Mouse (Mus musculus): ENCODE measurements around the gene Fut9. TPM values are rescaled to one million over a fixed set of nuclear protein-coding genes. Genes with fewer than 3 reads are reported as not detected.

The Fut9 gene
- total RNA-seq, 2 experiments from 2014 or later: not detected

DNA sequence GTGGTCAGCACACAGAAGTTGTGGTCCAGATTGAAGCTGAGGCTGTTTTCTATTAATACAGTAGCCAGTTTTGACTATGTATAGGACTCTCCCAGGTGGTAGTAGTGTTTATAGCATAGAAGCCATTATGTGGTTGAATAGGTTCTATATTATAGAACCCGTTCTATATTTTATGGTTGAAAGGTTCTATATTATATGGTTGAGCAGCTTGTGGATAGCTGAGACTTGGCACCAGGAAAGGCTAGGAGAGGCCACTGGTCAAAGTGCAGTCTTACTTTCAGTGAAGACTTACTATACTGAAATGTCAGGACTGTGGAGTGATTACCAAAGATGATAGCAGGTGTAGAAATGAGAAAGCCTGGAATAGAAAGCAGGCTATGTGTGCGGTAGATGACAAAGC, 151.9 kb downstream of the Fut9 start:
- ATAC-seq (replicated peaks; ENCODE audit: poor library complexity): no peak

DNA sequence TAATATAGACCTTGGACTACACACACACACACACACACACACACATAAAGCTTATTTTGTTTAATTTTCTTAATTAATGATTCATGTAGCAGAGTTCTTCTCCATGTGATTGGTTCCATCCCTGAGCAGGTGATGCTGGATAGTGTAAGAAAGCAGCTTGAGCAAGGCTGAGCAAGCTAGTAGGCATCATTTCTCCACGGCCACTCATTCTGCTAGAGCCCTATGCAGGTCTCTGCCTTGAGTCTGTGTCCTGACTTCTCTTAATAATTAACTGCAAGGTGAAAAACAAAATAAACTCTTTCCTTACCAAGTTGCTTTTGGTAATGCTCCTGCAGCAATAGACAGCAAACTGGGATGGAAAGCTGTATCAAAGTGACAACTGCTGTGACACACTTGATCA, 152.5 kb downstream of the Fut9 start:
- ATAC-seq (replicated peaks; ENCODE audit: poor library complexity): no peak

DNA sequence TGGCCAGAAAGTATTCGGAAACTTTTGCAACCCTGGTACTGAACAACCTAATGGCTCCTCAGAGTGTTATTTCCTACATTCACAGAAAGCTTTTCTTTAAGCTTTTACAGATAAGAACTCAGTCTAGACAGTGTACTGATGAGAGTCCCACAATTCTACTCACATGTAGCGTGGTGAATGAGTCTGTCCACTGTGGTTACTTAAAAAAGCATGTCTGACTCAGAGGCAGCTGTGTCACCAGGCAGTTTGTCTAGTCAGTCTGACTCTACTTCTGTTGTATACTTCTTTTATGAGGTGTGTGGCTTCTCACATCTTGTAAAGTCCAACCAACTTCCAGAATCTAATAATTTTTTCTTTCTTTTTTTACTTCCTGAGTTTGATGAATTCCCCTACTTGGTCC, 154.5 kb downstream of the Fut9 start:
- no peak for ATAC-seq (replicated peaks; ENCODE audit: poor library complexity)

DNA sequence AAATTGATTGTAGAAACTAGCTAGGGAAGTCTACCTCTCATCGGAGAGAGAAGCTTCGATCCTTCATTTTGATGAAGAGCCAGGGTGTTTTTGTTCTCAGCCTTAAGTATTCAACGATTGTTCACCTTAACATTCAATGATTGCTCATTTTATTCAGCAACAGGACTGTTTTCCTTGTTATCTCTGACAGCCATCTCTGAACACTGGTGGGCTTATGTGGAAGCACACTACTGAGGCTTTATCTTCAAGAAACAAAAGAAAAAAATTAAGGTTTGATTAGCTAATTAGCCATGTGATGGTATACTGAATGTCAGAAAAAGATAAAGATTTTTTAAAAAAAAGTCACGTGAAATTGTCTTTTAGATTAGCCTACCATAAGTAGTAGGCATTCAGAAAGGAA, 158.1 kb downstream of the Fut9 start:
- no peak for ATAC-seq (replicated peaks; ENCODE audit: poor library complexity)

DNA sequence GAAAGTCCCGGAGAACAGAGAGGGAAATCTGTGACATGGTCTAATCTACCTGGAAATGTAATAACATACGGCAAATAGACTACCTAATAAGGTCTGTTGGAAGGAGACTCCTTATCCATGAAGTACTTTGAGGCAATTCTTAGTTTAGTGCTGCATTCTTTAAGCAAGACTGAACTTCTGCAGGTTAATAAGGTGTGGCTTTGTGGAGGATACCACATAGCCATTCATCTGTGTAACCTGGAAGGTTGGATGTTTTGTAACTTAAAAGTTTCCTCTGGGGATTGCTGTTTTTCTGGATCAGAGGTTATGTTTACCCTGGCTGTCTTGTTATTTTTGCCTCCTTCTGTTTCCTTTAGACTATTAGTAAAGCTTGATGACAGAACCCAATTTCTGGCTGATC, 166.8 kb downstream of the Fut9 start:
- ATAC-seq (replicated peaks; ENCODE audit: poor library complexity): no peak

DNA sequence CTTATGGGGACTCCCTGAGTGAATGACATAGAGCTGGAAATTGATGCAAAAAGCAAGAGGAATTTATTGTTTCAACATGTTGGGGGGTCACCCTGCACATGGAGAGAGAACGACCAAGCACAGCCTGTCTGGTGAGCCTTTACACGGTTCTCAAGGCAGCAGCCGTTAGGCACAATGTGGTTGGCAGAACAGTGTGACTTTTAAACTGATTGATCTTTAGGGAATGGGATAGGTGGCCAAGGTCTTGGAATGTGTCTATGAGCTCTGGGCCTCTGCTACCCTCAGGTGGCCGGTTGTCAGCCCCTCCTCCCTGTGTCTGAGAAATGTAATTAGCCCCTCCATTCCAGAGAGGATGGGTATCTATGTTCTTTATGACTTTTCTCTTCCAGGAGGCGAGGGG, 171.9 kb downstream of the Fut9 start:
- no peak for ATAC-seq (replicated peaks; ENCODE audit: poor library complexity)

DNA sequence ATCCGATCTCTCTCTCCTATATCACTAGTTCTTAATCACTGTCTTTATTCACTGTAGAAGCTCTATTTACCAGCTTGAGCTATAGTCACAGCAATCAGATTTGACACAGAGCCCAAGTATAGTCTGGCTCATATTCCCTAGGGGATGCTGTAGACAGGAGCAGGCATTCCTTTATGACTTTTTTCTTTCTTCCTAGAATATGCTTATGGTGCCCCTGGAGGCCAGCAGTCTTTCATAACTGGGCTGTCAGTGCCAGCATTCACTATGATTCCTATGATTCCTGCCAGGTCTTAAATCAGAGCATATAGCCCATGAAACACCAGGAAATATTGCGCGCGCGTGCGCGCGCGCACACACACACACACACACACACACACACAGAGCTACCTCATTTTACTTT, 172.6 kb downstream of the Fut9 start:
- no peak for ATAC-seq (replicated peaks; ENCODE audit: poor library complexity)

DNA sequence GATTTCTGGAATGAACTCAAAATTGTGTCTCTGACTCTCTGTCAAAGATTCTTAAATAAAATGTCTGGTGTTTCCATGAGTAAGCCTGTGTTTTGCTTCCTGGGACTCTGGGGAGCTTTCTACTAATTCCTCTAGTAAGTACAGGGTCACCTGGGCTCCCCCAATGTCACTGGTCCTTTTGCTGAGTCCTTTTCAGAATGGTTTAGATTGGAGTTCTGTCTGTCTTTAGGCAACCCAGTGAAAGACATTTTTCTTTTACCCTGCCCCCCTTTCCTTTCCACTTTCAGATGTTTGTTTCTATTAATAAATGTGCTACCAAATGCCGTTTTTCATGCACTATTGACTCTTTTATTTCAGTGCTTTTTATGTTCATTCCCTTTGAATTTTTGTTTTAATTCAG, 173.0 kb downstream of the Fut9 start:
- ATAC-seq (replicated peaks; ENCODE audit: poor library complexity): no peak

DNA sequence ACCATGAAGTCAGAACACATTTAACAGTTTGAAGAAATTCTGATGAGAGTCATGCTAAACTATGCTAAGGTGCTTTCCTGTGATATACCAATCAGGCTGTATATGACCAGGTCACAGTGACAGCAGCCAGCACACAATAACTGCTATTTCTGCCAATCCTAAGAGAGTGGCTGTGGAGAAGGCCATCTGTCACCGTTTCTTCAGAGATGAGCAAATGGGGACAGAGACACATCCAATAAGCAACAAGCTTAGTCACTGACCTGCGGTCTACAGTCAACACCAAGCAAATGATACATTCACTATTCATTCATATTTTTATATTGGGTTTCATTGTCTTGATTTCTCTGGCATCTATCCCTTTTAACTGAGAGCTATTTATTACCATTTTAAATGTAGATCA, 176.9 kb downstream of the Fut9 start:
- no peak for ATAC-seq (replicated peaks; ENCODE audit: poor library complexity)

DNA sequence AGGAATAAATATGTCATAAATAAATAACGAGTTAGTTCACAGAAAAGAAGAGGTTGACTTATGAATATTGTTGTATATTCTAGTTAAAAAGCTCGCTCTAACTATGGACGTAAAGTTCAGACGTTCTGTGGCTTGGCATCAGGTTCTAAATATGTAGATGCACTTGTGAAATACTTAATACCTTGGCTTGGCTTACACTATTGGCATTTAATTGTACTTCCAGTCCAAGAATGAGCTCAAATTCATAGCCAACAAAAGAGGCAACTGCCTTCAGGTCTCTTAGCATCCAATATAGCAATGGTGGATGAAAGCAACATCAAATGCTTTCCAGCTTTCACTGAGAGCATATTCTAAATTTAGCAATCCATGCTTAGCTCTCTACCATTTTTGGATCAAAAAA, 182.7 kb downstream of the Fut9 start:
- no peak for ATAC-seq (replicated peaks; ENCODE audit: poor library complexity)

DNA sequence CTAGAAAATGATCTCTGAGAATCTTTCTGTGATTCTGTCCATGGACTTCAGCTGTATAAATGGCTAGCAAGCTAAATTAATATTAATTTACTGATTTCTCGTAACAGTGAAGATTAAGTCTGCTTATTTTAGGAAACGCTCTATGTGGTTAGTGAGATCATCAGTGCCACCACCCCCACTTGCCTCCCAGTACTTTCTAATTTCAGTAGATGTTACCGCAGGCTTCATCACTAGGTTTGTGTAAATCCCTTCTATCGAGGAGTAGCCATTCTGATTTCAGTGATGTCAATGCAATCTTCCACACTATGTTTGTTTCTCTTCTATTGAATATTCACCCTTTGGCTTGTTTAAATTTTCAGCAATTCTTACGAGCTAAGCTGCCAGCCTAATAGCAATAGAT, 186.6 kb downstream of the Fut9 start:
- ATAC-seq (replicated peaks; ENCODE audit: poor library complexity): no peak

DNA sequence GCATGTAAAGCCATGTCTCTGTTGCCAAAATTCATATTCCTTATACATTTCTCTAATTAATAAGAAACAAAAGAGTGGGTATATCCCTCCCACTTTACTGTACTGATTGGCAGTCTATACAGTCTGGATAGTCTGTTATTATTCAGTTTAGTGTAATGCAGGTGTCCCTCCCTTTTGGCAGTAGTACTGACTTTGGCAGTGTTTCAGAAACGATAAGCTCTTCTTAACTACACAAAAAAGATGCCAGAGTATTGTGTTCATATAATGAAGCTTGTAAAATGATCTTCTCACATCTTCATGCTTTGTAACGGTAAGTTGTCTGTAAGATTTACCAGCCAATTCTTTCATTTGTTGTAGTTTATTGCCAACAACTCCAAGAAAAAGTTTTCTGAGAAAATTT, 189.6 kb downstream of the Fut9 start:
- no peak for ATAC-seq (replicated peaks; ENCODE audit: poor library complexity)

DNA sequence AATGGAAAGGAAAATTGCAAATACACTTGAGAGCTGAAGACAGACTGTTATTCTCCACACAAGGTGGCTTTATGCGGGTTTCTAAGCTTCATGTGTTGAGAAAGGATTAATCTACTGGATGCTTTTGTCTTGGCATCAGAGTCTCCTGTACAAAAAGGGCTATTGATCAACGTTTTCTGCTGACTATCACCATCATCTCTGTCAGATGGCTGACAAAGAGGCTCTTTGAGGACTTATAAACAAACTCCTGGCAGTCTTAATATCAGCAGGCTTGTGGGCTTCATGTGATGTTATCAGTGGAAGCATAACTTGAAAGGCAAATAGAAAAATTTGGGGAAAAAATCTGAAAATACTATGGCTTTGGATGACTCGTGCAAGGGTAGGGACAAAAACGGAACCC, 206.8 kb downstream of the Fut9 start:
- ATAC-seq (replicated peaks; ENCODE audit: poor library complexity): no peak
